Mouse (Mus musculus) CH12.LX (cell line): ENCODE measurements around the gene Sycp2. TPM values are rescaled to one million over a fixed set of nuclear protein-coding genes. Genes with fewer than 3 reads are reported as not detected.

ENCODE experiments used
- DNase-seq: peaks from one replicate; pipeline ENCODE4 v3.0.0-alpha.2; 2013; ENCODE audit errors: extremely low read depth
- H3K27ac ChIP-seq: 2 replicates; pipeline ENCODE4 v1.5.1; 2012; ENCODE audit warnings: low read depth, mild to moderate bottlenecking, control low read depth, moderate library complexity; ENCODE audit not compliant: insufficient read depth
- H3K27me3 ChIP-seq: replicated peaks from 2 replicates; pipeline ENCODE3; 2012; ENCODE audit warnings: inconsistent platforms
- H3K36me3 ChIP-seq, 2 experiments: replicated peaks in 1 of 2; 2 replicates each; pipeline versions ENCODE3 to v1.6.1; 2012; ENCODE audit warnings: inconsistent platforms in 1 of 2, low read length in 1 of 2, mild to moderate bottlenecking in 1 of 2, mixed read lengths in 1 of 2, moderate library complexity in 1 of 2; ENCODE audit not compliant: control insufficient read depth in 1 of 2, insufficient read depth in 1 of 2
- H3K4me1 ChIP-seq, 2 experiments: 2 replicates each; pipeline ENCODE4 v1.6.1; 2012; ENCODE audit warnings: inconsistent platforms in 1 of 2, moderate library complexity in 1 of 2; ENCODE audit not compliant: insufficient read depth in 2 of 2, control insufficient read depth in 1 of 2
- H3K4me2 ChIP-seq: 2 replicates; pipeline ENCODE4 v1.6.1; 2012; ENCODE audit warnings: low read depth, mild to moderate bottlenecking, control low read depth; ENCODE audit not compliant: poor library complexity, insufficient read depth, severe bottlenecking
- H3K4me3 ChIP-seq, 3 experiments: fragments of 150-350 bp in 1 of 3; sonication (generic) in 1 of 3; replicated peaks in 1 of 3; 2 replicates each; pipeline versions ENCODE3 to v1.5.1; 2011 to 2012; ENCODE audit warnings: low read depth in 2 of 3, low read length in 2 of 3, mild to moderate bottlenecking in 2 of 3, moderate library complexity in 2 of 3, control low read depth in 1 of 3, improper control_type of control experiment in 1 of 3, inconsistent platforms in 1 of 3, mixed read lengths in 1 of 3; ENCODE audit not compliant: poor library complexity in 1 of 3
- H3K79me2 ChIP-seq: replicated peaks from 2 replicates; pipeline ENCODE4 v1.6.1; 2012; ENCODE audit warnings: mild to moderate bottlenecking, moderate library complexity; ENCODE audit not compliant: control insufficient read depth, poor library complexity, insufficient read depth, severe bottlenecking; ENCODE audit errors: extremely low read depth
- H3K9ac ChIP-seq: 2 replicates; pipeline ENCODE4 v1.6.1; 2012; ENCODE audit warnings: low read depth, mild to moderate bottlenecking, control low read depth, moderate library complexity; ENCODE audit not compliant: insufficient read depth
- H3K9me3 ChIP-seq: replicated peaks from 2 replicates; pipeline ENCODE3; 2012; ENCODE audit warnings: low read length, inconsistent platforms, mixed read lengths
- CHD1 ChIP-seq: IDR thresholded peaks from 2 replicates; pipeline ENCODE4 v1.6.1; 2012; ENCODE audit warnings: low read depth, low read length, improper control_type of control experiment, inconsistent platforms
- CHD2 ChIP-seq: IDR thresholded peaks from 2 replicates; pipeline ENCODE4 v1.6.1; 2011; ENCODE audit warnings: low read length, improper control_type of control experiment
- CTCF ChIP-seq, 2 experiments: IDR thresholded peaks in 1 of 2; conservative IDR thresholded peaks in 1 of 2; 2 replicates each; pipeline ENCODE4 v1.5.1; 2011 to 2012; ENCODE audit warnings: low read depth in 2 of 2, low read length in 2 of 2, improper control_type of control experiment in 1 of 2, inconsistent platforms in 1 of 2, mild to moderate bottlenecking in 1 of 2, moderate library complexity in 1 of 2
- E2F4 ChIP-seq: IDR thresholded peaks from 2 replicates; pipeline ENCODE4 v1.6.1; 2011; ENCODE audit warnings: low read depth, low read length, improper control_type of control experiment; ENCODE audit not compliant: insufficient replicate concordance
- ETS1 ChIP-seq: conservative IDR thresholded peaks from 2 replicates; pipeline ENCODE4 v1.6.1; 2012; ENCODE audit warnings: low read depth, mild to moderate bottlenecking, inconsistent platforms, low read length, improper control_type of control experiment, moderate library complexity
- GABPA ChIP-seq: IDR thresholded peaks from 2 replicates; pipeline ENCODE4 v1.6.1; 2012; ENCODE audit warnings: low read depth, low read length, improper control_type of control experiment, inconsistent platforms; ENCODE audit not compliant: insufficient replicate concordance
- HCFC1 ChIP-seq: IDR thresholded peaks from 2 replicates; pipeline ENCODE4 v1.6.1; 2012; ENCODE audit warnings: low read depth, mild to moderate bottlenecking, inconsistent platforms, low read length, improper control_type of control experiment
- IRF4 ChIP-seq: IDR thresholded peaks from 2 replicates; pipeline ENCODE4 v1.6.1; 2014; ENCODE audit warnings: low read depth, mild to moderate bottlenecking, inconsistent platforms, low read length, improper control_type of control experiment
- JUN ChIP-seq: IDR thresholded peaks from 2 replicates; pipeline ENCODE4 v1.6.1; 2011; ENCODE audit warnings: low read depth, mild to moderate bottlenecking, low read length, improper control_type of control experiment, moderate library complexity; ENCODE audit not compliant: insufficient read depth
- JUND ChIP-seq: conservative IDR thresholded peaks from 2 replicates; pipeline ENCODE4 v1.6.1; 2011; ENCODE audit warnings: low read depth, low read length, improper control_type of control experiment
- NELFE ChIP-seq: IDR thresholded peaks from 2 replicates; pipeline ENCODE4 v1.6.1; 2011; ENCODE audit warnings: low read depth, low read length, improper control_type of control experiment
- PAX5 ChIP-seq: IDR thresholded peaks from 2 replicates; pipeline ENCODE4 v1.6.1; 2012; ENCODE audit warnings: low read length, inconsistent platforms, mixed read lengths
- RAD21 ChIP-seq: IDR thresholded peaks from 2 replicates; pipeline ENCODE4 v1.6.1; 2011; ENCODE audit warnings: low read depth, mild to moderate bottlenecking, low read length, improper control_type of control experiment, moderate library complexity
- RCOR1 ChIP-seq: conservative IDR thresholded peaks from 2 replicates; pipeline ENCODE4 v1.6.1; 2012; ENCODE audit warnings: low read depth, mild to moderate bottlenecking, inconsistent platforms, low read length, improper control_type of control experiment
- SIN3A ChIP-seq: IDR thresholded peaks from 2 replicates; pipeline ENCODE4 v1.6.1; 2012; ENCODE audit warnings: low read length, improper control_type of control experiment, inconsistent platforms
- TBP ChIP-seq: conservative IDR thresholded peaks from 2 replicates; pipeline ENCODE4 v1.6.1; 2011; ENCODE audit warnings: low read depth, low read length, improper control_type of control experiment
- USF1 ChIP-seq: IDR thresholded peaks from 2 replicates; pipeline ENCODE4 v1.6.1; 2014; ENCODE audit warnings: low read depth, mild to moderate bottlenecking, inconsistent platforms, low read length, improper control_type of control experiment
- USF2 ChIP-seq: conservative IDR thresholded peaks from 2 replicates; pipeline ENCODE4 v1.6.1; 2011; ENCODE audit warnings: low read depth, low read length, improper control_type of control experiment
- ZC3H11A ChIP-seq: IDR thresholded peaks from 2 replicates; pipeline ENCODE4 v1.6.1; 2012; ENCODE audit warnings: low read depth, mild to moderate bottlenecking, inconsistent platforms, low read length, improper control_type of control experiment
- dilution Hi-C: fragments of 300-500 bp; cut with MboI; formaldehyde crosslinking; loops from 2 replicates; pipeline ENCODE4 v1.14.3; 2020; ENCODE audit warnings: low sequenced_read_pairs; ENCODE audit not compliant: extremely low pct_unique_long_range_greater_than_20kb, extremely low pct_ligation_motif_present
- in situ Hi-C: fragments of 300-500 bp; cut with MboI; formaldehyde crosslinking; loops from 3 replicates; pipeline ENCODE4 v1.14.3; 2019; ENCODE audit warnings: low sequenced_read_pairs, low pct_ligation_motif_present, low pct_unique_long_range_greater_than_20kb, mixed read lengths
- polyA plus RNA-seq: library from polyadenylated mRNA; unstranded; fragments of >175 nt; gene quantifications from 2 replicates; pipeline ENCODE4 v1.2.1, GENCODE M21; 2012; ENCODE audit warnings: low read depth; ENCODE audit not compliant: insufficient read length
- total RNA-seq, 2 experiments: library from RNA; depleted of rRNA; stranded (reverse); fragments of 300-350 nt in 1 of 2; fragments of >200 nt in 1 of 2; gene quantifications; 2 replicates each; pipeline ENCODE4 v1.2.3; 2012 to 2014

Sycp2 gene
- total and polyA plus RNA-seq, 3 experiments, result not detected

DNA sequence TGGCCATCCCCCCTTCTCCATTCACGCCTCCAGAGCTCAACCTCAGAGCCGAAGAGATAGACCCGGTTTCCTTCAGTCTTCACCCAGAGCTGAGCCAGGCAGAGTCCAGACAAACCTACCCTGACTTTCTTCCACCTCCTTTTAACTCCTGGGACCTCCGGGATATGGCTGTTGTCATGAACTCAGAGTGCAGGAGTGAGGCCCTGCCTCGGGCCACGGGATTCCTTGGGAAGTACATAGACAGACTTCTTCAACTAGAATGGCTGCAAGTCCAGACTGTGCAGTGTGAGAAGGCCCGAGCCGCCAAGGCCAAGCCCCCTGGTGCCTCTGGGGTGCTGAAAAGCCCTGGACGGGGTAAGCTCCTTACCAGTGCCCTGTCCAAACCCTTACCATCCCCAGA, 13.1 kb upstream of the Sycp2 start:
- Histone ChIP-seq H3K4me2 (no peak overlapping the region), H3K9ac (no peak overlapping the region), H3K79me2 (no peaks in the 10 kb centered on the region), H3K4me1 (peaks cover 0 to 3% of the 10 kb centered on the region in 2 experiments; a peak in 1 of 4 replicates), H3K27ac (no peak overlapping the region), H3K27me3 (peaks cover 12% of the 10 kb centered on the region), H3K4me3 (no peak overlapping the region), H3K36me3 (no peaks in the 10 kb centered on the region), H3K9me3 (peaks cover 5% of the 10 kb centered on the region)
- dilution Hi-C loops (no loop called here), in situ Hi-C loops (no loop called here)
- no peak for DNase-seq
- TF ChIP-seq USF2, result no peak
- TF ChIP-seq E2F4, result no peak
- TF ChIP-seq ETS1, result no peak
- no peak for TF ChIP-seq TBP
- TF ChIP-seq GABPA, result no peak
- no peak for TF ChIP-seq ZC3H11A
- TF ChIP-seq CHD1, result no peak
- TF ChIP-seq, all 38 proteins: peak for 0

- H3K36me3 ChIP-seq, result no peaks in the 10 kb centered on the region
- TF ChIP-seq HCFC1 (no peak), ZC3H11A (no peak), IRF4 (no peak), RCOR1 (no peak), JUND (no peak), E2F4 (no peak), CHD2 (no peak), GABPA (no peak), RAD21 (no peak), PAX5 (no peak), SIN3A (no peak), CTCF (conservative IDR thresholded peaks at IDR 0.05 in 1 of 2, IDR thresholded peaks at IDR 0.05 in 1 of 2; ENCODE audit: low read depth in 2 of 2, low read length in 2 of 2) (no peak), NELFE (no peak), JUN (no peak), USF1 (no peak)
- TF ChIP-seq, all 38 proteins: peak for 0
- no peak overlapping the region for H3K27ac ChIP-seq
- no peak overlapping the region for H3K4me3 ChIP-seq
- dilution Hi-C loops (no loop called here), in situ Hi-C loops (no loop called here)
- H3K9me3 ChIP-seq, result peaks cover 25% of the 10 kb centered on the region
- peaks cover 0 to 3% of the 10 kb centered on the region in 2 experiments; a peak in 1 of 4 replicates for H3K4me1 ChIP-seq
- no peak for DNase-seq
- peak overlapping the region; percentile 69; the same call in 1 of the 2 replicates for H3K4me2 ChIP-seq
- H3K79me2 ChIP-seq, result no peaks in the 10 kb centered on the region
- H3K27me3 ChIP-seq, result no peaks in the 10 kb centered on the region
- no peak overlapping the region for H3K9ac ChIP-seq
Observed at GRCm38 (mm10) chr2:178416970-178417369, 9.5 kb upstream of the Sycp2 start.
